Mouse (Mus musculus) C2C12 (cell line): ENCODE results near the gene Herpud1. TPM values are rescaled to one million over a fixed set of nuclear protein-coding genes. Genes with fewer than 3 reads are reported as not detected.

Source experiments
- H3K27me3 ChIP-seq: one replicate; pipeline ENCODE4 v1.6.1; 2011; ENCODE audit not compliant: control insufficient read depth, insufficient read depth, insufficient read length
- H3K36me3 ChIP-seq: one replicate; pipeline ENCODE4 v1.6.1; 2011; ENCODE audit not compliant: control insufficient read depth, insufficient read depth
- H3K4me3 ChIP-seq: one replicate; pipeline ENCODE4 v1.5.1; 2011; ENCODE audit warnings: mild to moderate bottlenecking, control low read depth; ENCODE audit not compliant: poor library complexity, insufficient read depth, severe bottlenecking
- H3K79me2 ChIP-seq: one replicate; pipeline ENCODE4 v1.6.1; 2011; ENCODE audit not compliant: control insufficient read depth, insufficient read depth
- H3K79me3 ChIP-seq: one replicate; pipeline ENCODE4 v1.6.1; 2011; ENCODE audit warnings: low read depth, control low read depth
- H3ac ChIP-seq: one replicate; pipeline ENCODE3; 2011; ENCODE audit warnings: low read depth; ENCODE audit not compliant: control insufficient read depth, insufficient read length
- CEBPB ChIP-seq: IDR thresholded peaks from one replicate; pipeline ENCODE4 v1.6.1; 2011; ENCODE audit warnings: low read depth, mild to moderate bottlenecking, control low read depth, moderate library complexity
- CTCF ChIP-seq: IDR thresholded peaks from one replicate; pipeline ENCODE4 v1.5.1; 2011; ENCODE audit not compliant: control insufficient read depth, insufficient read depth, insufficient read length
- FOSL1 ChIP-seq: IDR thresholded peaks from one replicate; pipeline ENCODE4 v1.8.0; 2011; ENCODE audit warnings: mild to moderate bottlenecking, low read length; ENCODE audit not compliant: poor library complexity, insufficient read depth, severe bottlenecking
- MAX ChIP-seq: IDR thresholded peaks from one replicate; pipeline ENCODE4 v1.6.1; 2011; ENCODE audit warnings: mild to moderate bottlenecking, control low read depth
- MYOD1 ChIP-seq: IDR thresholded peaks from one replicate; pipeline ENCODE4 v1.6.1; 2011; ENCODE audit warnings: low read depth; ENCODE audit not compliant: control insufficient read depth, insufficient read length
- MYOG ChIP-seq: IDR thresholded peaks from one replicate; pipeline ENCODE4 v1.6.1; 2011; ENCODE audit not compliant: control insufficient read depth, insufficient read length; ENCODE audit errors: extremely low read depth
- USF1 ChIP-seq: IDR thresholded peaks from one replicate; pipeline ENCODE4 v1.6.1; 2011; ENCODE audit warnings: low read depth, mild to moderate bottlenecking, control low read depth, moderate library complexity
- long read RNA-seq, 2 experiments: library from polyadenylated mRNA; unstranded; transcript quantifications; one replicate each; pipeline ENCODE4 v2.0.0; 2019 to 2020
- polyA plus RNA-seq: library from polyadenylated mRNA; unstranded; fragments of >200 nt; fragmentation: generic; extraction: Trizol; gene quantifications from one replicate; pipeline ENCODE4 v1.2.1, GENCODE M21; 2012; ENCODE audit warnings: missing spikeins

The Herpud1 gene
- 48.8 TPM for polyA plus RNA-seq
- long read RNA-seq, experiment 1, transcript Herpud1-205 (8 exons, 1,952 nt), result major isoform, 138 of 175 reads
- long read RNA-seq, experiment 1, transcript Herpud1-201 (8 exons, 1,873 nt), result minor isoform, 12 of 175 reads
- long read RNA-seq, experiment 1, partial matches to known transcripts, result 7 of 175 reads
- long read RNA-seq, experiment 1, other reads (novel, unspliced or antisense), result 15 of 175 reads
- long read RNA-seq, experiment 2, transcript Herpud1-205 (8 exons, 1,952 nt), result major isoform, 554 of 646 reads
- long read RNA-seq, experiment 2, transcript Herpud1-201 (8 exons, 1,873 nt), result minor isoform, 33 of 646 reads
- long read RNA-seq, experiment 2, partial matches to known transcripts, result 4 of 646 reads
- long read RNA-seq, experiment 2, other reads (novel, unspliced or antisense), result 55 of 646 reads

DNA sequence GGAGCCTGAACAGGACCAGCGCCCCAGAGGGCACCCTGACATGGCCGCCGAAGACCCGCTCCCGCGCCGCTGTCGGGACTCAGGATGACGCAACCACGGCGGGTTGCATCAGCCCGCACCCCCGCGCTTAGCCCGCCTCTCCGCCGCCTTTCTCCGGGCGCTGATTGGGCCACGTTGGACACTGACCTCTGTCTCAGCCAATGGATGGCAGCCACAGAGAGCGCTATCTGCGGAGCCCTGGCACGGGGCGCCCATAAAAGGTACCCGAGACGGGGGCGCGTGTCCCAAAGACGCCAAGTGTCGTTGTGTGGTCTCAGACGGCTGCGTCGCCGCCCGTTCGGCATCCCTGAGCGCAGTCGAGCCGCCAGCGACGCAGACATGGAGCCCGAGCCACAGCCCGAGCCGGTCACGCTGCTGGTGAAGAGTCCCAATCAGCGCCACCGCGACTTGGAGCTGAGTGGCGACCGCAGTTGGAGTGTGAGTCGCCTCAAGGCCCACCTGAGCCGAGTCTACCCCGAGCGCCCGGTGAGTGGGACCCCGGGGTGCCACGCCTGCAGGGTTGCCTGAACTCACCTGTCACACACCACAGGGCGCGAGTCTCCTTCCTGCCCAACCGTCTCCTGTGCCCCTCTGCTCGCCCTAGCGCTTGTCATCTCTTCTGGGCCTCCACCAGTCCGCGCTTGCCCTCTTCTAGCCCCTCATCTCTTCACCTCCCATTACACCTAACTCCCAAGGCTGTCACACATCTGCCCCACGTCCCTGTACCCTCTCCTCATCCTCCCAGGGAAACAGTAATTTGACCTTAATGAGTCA is at the start of gene Herpud1:
Gene Herpud1 (plus strand): TSS at position 225 of the 813 bp plus-strand sequence.
- peak within 1 kb of the TSS; percentile 95 for H3ac ChIP-seq
- H3K4me3 ChIP-seq, result peak within 1 kb of the TSS; percentile 76
- peaks cover 22% of the 10 kb centered on the region for H3K79me3 ChIP-seq
- TF ChIP-seq CEBPB, result peak; percentile 93
- TF ChIP-seq MYOD1, result no peak
- peaks cover 24% of the 10 kb centered on the region for H3K36me3 ChIP-seq
- H3K79me2 ChIP-seq, result peaks cover 36% of the 10 kb centered on the region
- no peaks in the 10 kb centered on the region for H3K27me3 ChIP-seq

DNA sequence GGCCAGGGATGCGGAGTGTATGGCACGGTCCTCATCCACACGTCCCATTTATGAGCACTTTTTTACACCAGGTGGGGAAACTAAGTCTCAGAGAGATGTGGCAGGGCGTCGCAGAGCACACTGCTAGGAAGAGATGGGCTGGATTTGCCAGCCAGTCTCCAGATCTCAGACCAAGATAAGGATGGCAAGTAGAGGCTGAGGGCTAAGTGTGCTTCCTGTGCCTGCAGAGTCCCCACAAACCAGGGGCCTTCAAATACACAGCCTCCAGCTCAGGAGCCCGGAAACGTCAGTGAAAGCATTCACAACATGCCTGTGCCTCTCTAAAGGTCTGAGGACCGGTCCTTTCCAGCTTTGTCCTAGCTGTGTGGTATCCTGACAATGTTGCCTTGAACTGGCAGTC is 48.7 kb upstream of the Herpud1 start:
- TF ChIP-seq MYOG, result no peak
- no peak for TF ChIP-seq USF1
- no peak for TF ChIP-seq FOSL1
- TF ChIP-seq MAX, result no peak
- H3K27me3 ChIP-seq, result peaks cover 27% of the 10 kb centered on the region
- no peak overlapping the region for H3K4me3 ChIP-seq
- H3K79me2 ChIP-seq, result no peaks in the 10 kb centered on the region
- H3ac ChIP-seq, result no peak overlapping the region
- H3K36me3 ChIP-seq, result no peaks in the 10 kb centered on the region
- H3K79me3 ChIP-seq, result no peaks in the 10 kb centered on the region

DNA sequence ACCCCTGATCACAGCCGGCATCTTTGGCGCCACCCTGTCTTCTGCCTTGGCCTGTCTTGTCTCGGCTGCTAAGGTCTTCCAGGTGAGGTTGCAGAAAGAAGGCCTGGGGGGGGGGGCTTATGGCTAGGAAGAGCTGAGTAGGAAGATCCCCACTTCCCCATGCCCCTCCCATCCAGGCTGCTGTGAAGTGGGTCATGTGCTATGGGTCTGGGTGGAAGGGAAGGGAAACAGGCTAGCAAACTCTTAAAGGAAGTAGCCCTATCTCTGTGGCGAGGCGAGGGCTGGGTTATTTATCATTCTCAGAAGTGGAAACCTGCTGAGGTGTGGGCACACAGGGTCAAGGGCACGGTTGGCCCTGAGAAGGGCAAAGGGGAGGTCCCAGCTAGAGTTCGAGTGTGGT is 45.4 kb upstream of the Herpud1 start:
- H3K79me2 ChIP-seq, result no peaks in the 10 kb centered on the region
- H3K36me3 ChIP-seq, result no peaks in the 10 kb centered on the region
- H3K79me3 ChIP-seq, result no peaks in the 10 kb centered on the region
- H3K27me3 ChIP-seq, result peaks cover 27% of the 10 kb centered on the region
- H3ac ChIP-seq, result no peak overlapping the region
- H3K4me3 ChIP-seq, result no peak overlapping the region
- no peak for TF ChIP-seq FOSL1
- no peak for TF ChIP-seq MAX
- no peak for TF ChIP-seq CTCF
- TF ChIP-seq CEBPB, result no peak

DNA sequence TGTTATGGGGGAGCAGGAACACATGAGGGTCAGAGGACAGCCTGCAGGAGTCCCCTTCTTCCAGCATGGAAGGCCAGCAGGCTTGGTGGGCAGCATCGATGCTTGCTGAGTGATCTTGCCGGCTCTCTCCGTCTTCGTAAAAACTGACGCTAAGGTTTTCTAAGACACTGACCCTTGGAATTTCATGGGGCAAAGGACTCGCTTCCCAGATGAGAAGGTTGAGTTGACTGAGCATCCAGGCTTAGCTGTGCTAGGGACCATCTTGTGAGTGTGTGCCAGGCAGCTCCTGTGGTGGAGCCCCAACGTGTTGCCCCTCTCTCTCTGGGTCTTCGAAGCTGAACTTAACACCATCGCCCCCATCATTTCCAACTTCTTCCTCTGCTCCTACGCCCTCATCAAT is 43.5 kb upstream of the Herpud1 start:
- H3K4me3 ChIP-seq, result no peak overlapping the region
- no peak overlapping the region for H3ac ChIP-seq
- no peaks in the 10 kb centered on the region for H3K79me2 ChIP-seq
- H3K27me3 ChIP-seq, result peaks cover 22% of the 10 kb centered on the region
- no peak for TF ChIP-seq MAX
- no peak for TF ChIP-seq FOSL1
- no peaks in the 10 kb centered on the region for H3K79me3 ChIP-seq
- H3K36me3 ChIP-seq, result no peaks in the 10 kb centered on the region

DNA sequence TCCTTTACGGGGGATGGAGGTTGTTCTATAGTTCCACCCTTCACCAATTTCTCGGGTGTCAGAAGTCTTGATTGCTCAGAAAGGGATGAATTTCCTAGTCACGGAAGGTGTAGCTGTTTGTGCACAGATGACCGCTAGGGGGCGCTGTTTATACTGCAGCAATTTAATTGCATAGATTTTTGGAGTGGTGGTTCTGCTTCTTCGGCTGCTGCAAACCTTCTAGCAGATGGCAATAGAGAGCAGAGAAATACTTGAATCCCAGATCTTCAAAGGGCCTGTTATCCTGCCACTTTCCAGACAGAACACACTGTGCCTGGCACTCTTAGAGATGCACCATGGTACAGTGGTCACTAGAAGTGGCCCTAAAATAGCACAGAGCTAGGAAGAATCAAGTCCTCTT is 42.9 kb upstream of the Herpud1 start:
- peaks cover 22% of the 10 kb centered on the region for H3K27me3 ChIP-seq
- TF ChIP-seq CTCF, result peak; percentile 42
- TF ChIP-seq CEBPB, result no peak

DNA sequence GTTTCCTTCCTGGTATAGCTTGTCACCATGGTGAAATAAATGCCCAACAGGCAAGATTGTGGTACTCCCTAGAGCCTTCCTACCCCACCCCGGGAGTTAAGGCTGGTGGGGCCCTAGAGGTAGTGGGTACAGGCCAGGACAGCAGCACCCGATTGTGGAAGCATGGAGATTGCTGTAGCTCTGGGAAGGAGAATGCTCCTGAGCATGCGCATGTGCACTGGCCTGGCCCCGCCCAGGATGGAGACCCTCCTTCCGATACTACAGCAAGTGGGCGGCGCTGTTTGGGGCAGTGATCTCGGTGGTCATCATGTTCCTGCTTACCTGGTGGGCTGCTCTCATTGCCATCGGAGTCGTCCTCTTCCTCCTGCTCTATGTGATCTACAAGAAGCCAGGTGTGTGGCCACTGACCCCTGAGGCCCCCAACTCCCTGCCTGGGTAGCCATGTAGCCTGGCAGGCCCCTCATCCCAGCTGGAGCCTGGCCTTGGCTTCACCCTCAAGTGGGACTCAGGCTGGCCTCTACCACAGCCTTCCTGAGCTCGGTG is 42.4 kb upstream of the Herpud1 start:
- TF ChIP-seq CEBPB (no peak), USF1 (no peak), CTCF (no peak)
- H3K4me3 ChIP-seq, result no peak overlapping the region
- H3K79me2 ChIP-seq, result no peaks in the 10 kb centered on the region
- H3K36me3 ChIP-seq, result no peaks in the 10 kb centered on the region
- no peak overlapping the region for H3ac ChIP-seq
- peaks cover 27% of the 10 kb centered on the region for H3K27me3 ChIP-seq
- H3K79me3 ChIP-seq, result no peaks in the 10 kb centered on the region

More for the DNA sequence above, 42.9 kb upstream of the Herpud1 start:
- H3K79me2 ChIP-seq, result no peaks in the 10 kb centered on the region
- no peak overlapping the region for H3K4me3 ChIP-seq
- H3ac ChIP-seq, result no peak overlapping the region
- no peaks in the 10 kb centered on the region for H3K79me3 ChIP-seq
- H3K36me3 ChIP-seq, result no peaks in the 10 kb centered on the region
